Mouse (Mus musculus) intestine, embryonic 15.5 days (tissue): Measurements from ENCODE around the gene Sfxn3. TPM values are rescaled to one million over a fixed set of nuclear protein-coding genes. Genes with fewer than 3 reads are reported as not detected.
"Not testable (repeated sequence)": the region's sequence is repeated elsewhere in the genome, so short reads cannot be mapped to it uniquely, and the experiment has no call there.

Experiments
- ATAC-seq: fragments of 200-750 bp; cut with Nextera tagmentation; 2 replicates; pipeline ENCODE4 v1.8.0; 2017; ENCODE audit warnings: moderate TSS enrichment, moderate library complexity
- H3K27ac ChIP-seq: fragments of 300-500 bp; sonication (generic); 2 replicates; pipeline ENCODE4 v1.5.1; 2015; ENCODE audit warnings: mild to moderate bottlenecking, inconsistent platforms
- H3K27me3 ChIP-seq: fragments of 300-500 bp; sonication (generic); replicated peaks from 2 replicates; pipeline ENCODE4 v1.6.1; 2015; ENCODE audit warnings: inconsistent platforms
- H3K36me3 ChIP-seq: fragments of 300-500 bp; sonication (generic); 2 replicates; pipeline ENCODE4 v1.6.1; 2015; ENCODE audit warnings: inconsistent platforms
- H3K4me1 ChIP-seq: fragments of 300-500 bp; sonication (generic); replicated peaks from 2 replicates; pipeline ENCODE4 v1.6.1; 2015; ENCODE audit warnings: inconsistent platforms
- H3K4me2 ChIP-seq: fragments of 300-500 bp; sonication (generic); replicated peaks from 2 replicates; pipeline ENCODE4 v1.6.1; 2015; ENCODE audit warnings: mild to moderate bottlenecking, inconsistent platforms
- H3K4me3 ChIP-seq: fragments of 300-500 bp; sonication (generic); replicated peaks from 2 replicates; pipeline ENCODE4 v1.5.1; 2015; ENCODE audit warnings: inconsistent platforms
- H3K9ac ChIP-seq: fragments of 300-500 bp; sonication (generic); 2 replicates; pipeline ENCODE4 v1.6.1; 2015; ENCODE audit warnings: inconsistent platforms
- H3K9me3 ChIP-seq: fragments of 300-500 bp; sonication (generic); 2 replicates; pipeline ENCODE4 v1.6.1; 2016; ENCODE audit warnings: inconsistent platforms
- WGBS: fragments of 180-500 bp; shearing (Covaris S2); methylation state at CpG from one replicate; pipeline ENCODE4 v1.1.7; 2015; 5-methylcytosine and 5-hydroxymethylcytosine counted together
- polyA plus RNA-seq: library from polyadenylated mRNA; unstranded; fragments of >200 nt; fragmentation: Nextera tagmentation; extraction: Ambion mirVana; gene quantifications from 2 replicates; pipeline ENCODE4 v1.2.1, GENCODE M21; 2015

The Sfxn3 gene
- polyA plus RNA-seq, 1 experiment from 2014 or later, result 19.4 TPM

DNA sequence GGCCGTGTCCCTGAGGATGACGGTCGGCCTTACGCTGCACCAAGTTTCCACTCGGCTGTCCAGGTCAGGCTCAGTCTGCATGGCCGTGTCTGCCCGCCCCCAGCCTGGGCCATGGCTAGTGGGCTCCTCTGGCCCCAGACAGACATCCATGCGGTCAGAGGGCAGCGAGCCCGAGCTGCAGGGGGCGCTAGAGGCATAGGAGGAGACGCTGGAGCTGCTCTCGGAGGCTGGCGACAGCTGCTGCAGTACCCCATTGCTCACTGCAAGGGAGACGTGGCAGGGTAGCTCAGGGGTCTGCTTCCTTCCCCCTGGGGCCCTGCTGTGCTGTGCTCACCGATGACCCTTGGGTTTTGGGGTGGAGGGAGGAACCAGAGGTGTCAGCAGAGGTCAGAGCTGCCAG, 10.4 kb upstream of the Sfxn3 start:
- ATAC-seq, result no peak
- Histone ChIP-seq H3K27ac (no peak overlapping the region), H3K4me1 (peaks cover 12% of the 10 kb centered on the region), H3K36me3 (no peaks in the 10 kb centered on the region), H3K9me3 (no peaks in the 10 kb centered on the region), H3K4me2 (no peak overlapping the region), H3K4me3 (no peak overlapping the region), H3K27me3 (peaks cover 8% of the 10 kb centered on the region), H3K9ac (no peak overlapping the region)
- 32% methylated on average over 16 of the region's 16 CpGs for WGBS

DNA sequence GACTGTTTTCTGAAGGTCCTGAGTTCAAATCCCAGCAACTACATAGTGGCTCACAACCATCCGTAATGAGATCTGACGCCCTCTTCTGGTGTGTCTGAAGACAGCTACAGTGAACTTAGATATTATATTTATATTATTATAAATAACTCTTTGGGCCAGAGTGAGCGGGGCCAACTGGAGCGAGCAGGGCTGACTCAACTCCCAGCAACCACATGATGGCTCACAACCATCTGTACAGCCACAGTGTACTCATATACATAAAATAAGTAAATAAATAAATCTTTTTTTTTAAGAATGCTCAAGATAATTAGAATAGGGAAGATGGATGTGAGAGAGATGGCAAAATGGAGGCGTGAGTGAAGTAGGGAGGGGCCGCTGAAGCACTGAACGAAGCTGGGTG, 9.1 kb upstream of the Sfxn3 start:
- not testable (repeated sequence) for H3K4me1 ChIP-seq, H3K27ac ChIP-seq, H3K4me3 ChIP-seq, ATAC-seq, H3K27me3 ChIP-seq, H3K9me3 ChIP-seq, H3K36me3 ChIP-seq, H3K4me2 ChIP-seq, H3K9ac ChIP-seq
- WGBS, result 82% methylated on average over 7 of the region's 7 CpGs

DNA sequence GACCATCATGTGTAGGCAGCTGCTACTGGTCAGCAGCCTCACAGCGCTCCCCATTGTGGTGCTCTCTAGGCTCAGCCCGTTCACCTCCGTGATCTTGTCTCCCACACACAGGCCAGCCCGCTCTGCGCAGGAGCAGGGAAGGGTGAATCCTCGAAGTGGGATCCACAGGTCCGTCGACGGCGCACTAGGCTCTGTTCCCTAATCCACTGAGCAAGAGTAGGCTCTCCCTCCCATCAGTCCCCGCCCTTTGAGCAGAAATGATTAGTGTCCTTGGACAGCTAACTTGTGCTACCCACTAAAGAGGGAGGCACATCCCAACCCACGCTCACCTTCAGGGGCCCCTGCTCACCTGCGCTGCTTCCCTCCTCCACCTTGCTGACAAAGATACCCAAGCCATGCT, 7.1 kb upstream of the Sfxn3 start:
- no peak overlapping the region for H3K27ac ChIP-seq
- 40% methylated on average over 13 of the region's 13 CpGs for WGBS
- no peaks in the 10 kb centered on the region for H3K4me1 ChIP-seq
- H3K27me3 ChIP-seq, result peaks cover 9% of the 10 kb centered on the region
- H3K9ac ChIP-seq, result no peak overlapping the region
- no peaks in the 10 kb centered on the region for H3K36me3 ChIP-seq
- H3K4me2 ChIP-seq, result no peak overlapping the region
- H3K9me3 ChIP-seq, result no peaks in the 10 kb centered on the region
- H3K4me3 ChIP-seq, result no peak overlapping the region
- ATAC-seq, result no peak

DNA sequence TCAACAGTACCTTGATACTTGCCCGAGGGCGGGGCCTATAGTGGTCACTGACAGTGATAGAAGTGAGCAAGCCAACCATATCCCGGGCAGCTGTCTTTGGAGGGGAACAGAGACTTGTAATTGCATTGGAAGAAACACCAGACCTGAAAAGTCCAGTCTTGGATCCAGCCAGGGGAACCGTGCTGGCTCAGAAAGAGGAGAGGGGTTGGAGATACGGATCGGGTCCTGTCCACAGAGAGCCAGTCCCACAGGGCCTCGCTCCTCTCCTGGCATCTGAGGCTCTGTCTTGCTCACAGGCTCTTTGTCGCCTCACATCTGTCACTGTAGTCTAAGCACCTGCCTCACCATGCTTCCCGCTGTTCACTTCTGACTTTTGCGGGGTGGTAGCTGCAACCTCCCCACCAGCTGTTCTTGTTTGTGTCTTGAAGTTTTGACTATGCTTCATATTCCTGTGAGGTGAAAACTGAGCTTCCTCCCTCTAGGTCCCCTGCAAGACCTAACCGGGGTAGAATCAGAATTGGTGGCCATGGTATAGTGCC, 2.8 kb upstream of the Sfxn3 start:
- Histone ChIP-seq H3K9me3 (no peaks in the 10 kb centered on the region), H3K9ac (no peak overlapping the region), H3K4me1 (peaks cover 26% of the 10 kb centered on the region), H3K4me2 (no peak overlapping the region), H3K36me3 (no peaks in the 10 kb centered on the region), H3K27ac (no peak overlapping the region), H3K27me3 (peaks cover 12% of the 10 kb centered on the region), H3K4me3 (no peak overlapping the region)
- WGBS, result 64% methylated on average over 11 of the region's 11 CpGs
- no peak for ATAC-seq

DNA sequence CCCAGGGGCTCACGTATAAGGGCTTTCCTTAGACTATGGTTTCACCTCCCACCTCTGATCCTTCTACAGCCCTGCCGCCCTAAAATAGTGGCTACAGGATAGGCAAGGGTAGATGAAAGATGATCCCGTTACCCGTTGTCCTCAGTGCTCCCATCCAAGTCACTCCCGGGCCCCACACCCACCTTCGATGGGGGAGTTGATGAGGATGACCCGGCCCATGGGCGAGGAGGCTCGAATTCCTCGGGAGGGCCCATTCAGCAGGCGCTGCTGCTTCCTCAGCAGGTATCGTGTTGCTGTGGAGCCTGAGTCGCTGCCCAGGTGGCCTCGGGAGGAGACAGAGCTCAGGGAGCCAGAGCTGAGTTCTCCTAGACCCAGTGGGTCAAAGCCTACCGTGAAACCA, 2.1 kb upstream of the Sfxn3 start:
- no peak overlapping the region for H3K27ac ChIP-seq
- no peak overlapping the region for H3K4me3 ChIP-seq
- 43% methylated on average over 15 of the region's 15 CpGs for WGBS
- ATAC-seq, result no peak
- H3K36me3 ChIP-seq, result no peaks in the 10 kb centered on the region
- H3K9ac ChIP-seq, result no peak overlapping the region
- H3K27me3 ChIP-seq, result peaks cover 12% of the 10 kb centered on the region
- H3K9me3 ChIP-seq, result no peaks in the 10 kb centered on the region
- peaks cover 26% of the 10 kb centered on the region for H3K4me1 ChIP-seq
- no peak overlapping the region for H3K4me2 ChIP-seq

DNA sequence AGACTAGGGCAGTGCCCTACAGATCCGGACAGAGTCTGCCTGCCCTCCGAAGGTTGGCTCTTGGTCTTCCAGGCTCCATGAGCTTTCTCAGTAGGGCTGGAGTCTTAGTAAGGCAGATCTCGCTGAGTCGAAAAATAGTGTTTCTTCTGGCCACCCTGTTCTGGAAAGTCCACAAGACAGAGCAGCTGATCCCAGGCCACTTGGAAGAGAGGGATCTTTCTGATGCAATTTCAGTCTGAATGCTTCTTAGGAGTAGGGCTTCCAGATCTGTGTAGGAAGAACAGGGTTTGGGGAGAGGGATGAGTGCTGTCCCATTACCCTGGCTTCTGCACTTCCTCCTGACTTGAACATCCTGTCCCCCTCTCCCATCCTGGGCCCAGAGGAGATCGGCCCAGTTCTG, 1.7 kb upstream of the Sfxn3 start, which contains the start of gene Pdzd7:
Gene Pdzd7 (minus strand): TSS at position 67 of the 400 bp plus-strand sequence.
- 74% methylated on average over 5 of the region's 5 CpGs for WGBS
- H3K9ac ChIP-seq, result peak within 1 kb of the TSS; percentile 43

DNA sequence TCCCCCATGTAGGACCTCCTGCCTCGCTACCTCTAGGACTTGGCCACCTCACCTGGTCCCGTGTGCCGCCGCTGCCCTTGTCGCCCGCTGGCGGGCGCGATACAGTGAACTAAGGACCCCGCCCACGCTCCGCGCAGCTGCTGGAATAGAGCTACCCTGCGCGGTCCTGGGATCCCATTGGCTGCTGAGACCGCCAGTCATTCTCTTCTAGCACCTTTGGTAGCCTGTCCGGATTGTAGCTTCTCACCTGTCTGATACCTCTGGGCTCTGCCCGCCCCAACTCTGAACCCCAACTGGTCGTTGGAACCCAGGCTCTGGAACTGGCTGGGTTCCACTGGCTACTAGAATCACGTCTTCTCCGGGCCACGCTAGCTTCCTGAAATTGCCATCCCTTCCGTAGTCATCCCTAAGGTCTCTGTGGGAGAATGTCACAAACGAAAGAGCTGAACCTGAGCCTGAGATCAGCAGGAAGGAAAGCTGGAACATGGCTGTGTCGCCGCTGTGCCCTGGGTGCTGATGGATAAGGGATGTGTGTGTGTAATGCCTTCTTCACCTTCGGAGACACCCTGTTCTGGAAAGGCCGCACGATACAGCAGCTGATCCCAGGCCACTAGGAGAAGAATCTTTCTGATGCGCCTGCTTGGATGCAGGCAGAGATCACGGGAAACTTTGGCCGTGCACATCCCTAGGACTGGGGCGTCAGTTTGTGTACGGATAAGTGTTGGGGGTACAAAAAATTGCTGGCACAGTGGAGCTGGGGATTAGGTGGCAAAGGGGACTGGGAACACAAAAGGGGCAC, 581 bp upstream of the Sfxn3 start:
- no peaks in the 10 kb centered on the region for H3K9me3 ChIP-seq
- H3K4me2 ChIP-seq, result peak overlapping the region; percentile 77
- peak overlapping the region; percentile 84 for H3K27ac ChIP-seq
- H3K4me1 ChIP-seq, result peaks cover 26% of the 10 kb centered on the region
- H3K36me3 ChIP-seq, result no peaks in the 10 kb centered on the region
- H3K27me3 ChIP-seq, result peaks cover 7% of the 10 kb centered on the region; the same call in 1 of the 2 replicates
- peak overlapping the region; percentile 43 for H3K9ac ChIP-seq
- H3K4me3 ChIP-seq, result peak overlapping the region; percentile 46
- under 1% methylated on average over 34 of the region's 34 CpGs for WGBS
- ATAC-seq, result peak; percentile 75

More for the DNA sequence above, 1.7 kb upstream of the Sfxn3 start, which contains the start of gene Pdzd7:
- ATAC-seq, result no peak
- peaks cover 8% of the 10 kb centered on the region; the same call in 1 of the 2 replicates for H3K27me3 ChIP-seq
- H3K4me1 ChIP-seq, result peaks cover 26% of the 10 kb centered on the region
- H3K4me3 ChIP-seq, result peak within 1 kb of the TSS; percentile 46
- no peaks in the 10 kb centered on the region for H3K36me3 ChIP-seq
- H3K4me2 ChIP-seq, result peak within 1 kb of the TSS; percentile 77
- H3K27ac ChIP-seq, result no peak within 1 kb of the TSS
- H3K9me3 ChIP-seq, result no peaks in the 10 kb centered on the region

DNA sequence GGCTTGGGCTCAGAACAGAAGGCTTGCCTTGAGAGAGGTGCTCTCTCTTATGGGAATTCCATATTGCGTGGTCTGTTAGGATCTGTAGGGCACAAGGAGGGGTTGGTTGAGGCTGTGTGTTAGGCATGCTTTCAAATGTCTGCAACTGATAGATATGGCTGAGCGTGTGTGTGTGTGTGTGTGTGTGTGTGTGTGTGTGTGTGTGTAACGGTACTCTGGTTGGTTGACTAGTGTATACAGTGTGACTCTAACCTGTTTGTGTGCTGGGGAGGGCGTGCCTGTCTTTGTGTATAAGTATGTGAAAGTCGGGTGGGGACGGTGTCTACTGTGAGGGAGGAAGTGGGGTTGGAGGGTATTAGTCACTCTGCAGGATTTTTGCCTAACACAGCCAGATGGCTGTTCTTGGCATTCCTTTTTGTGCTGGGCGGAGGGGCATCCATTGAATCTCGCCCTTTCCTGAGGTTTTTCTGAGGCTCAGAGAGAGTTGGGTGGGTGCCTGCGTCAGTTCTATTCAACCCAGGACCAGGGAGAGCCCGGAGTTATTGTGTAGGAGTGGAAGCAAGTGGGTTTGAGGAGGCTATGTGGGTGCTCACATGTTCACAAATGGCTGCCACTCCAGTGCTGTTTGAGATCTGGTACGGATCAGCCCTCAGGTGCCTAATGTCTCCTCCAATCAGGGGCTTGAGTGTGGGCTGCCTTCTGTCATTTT, 786 bp downstream of the Sfxn3 start:
- Histone ChIP-seq H3K9ac (peak overlapping the region; percentile 49), H3K9me3 (no peaks in the 10 kb centered on the region), H3K36me3 (no peaks in the 10 kb centered on the region), H3K4me1 (peaks cover 26% of the 10 kb centered on the region), H3K27me3 (peaks cover 7% of the 10 kb centered on the region; the same call in 1 of the 2 replicates), H3K4me2 (peak overlapping the region; percentile 77), H3K4me3 (peak overlapping the region; percentile 46), H3K27ac (peak overlapping the region; percentile 84)
- peak; percentile 50 for ATAC-seq
- WGBS, result 18% methylated on average over 11 of the region's 11 CpGs

DNA sequence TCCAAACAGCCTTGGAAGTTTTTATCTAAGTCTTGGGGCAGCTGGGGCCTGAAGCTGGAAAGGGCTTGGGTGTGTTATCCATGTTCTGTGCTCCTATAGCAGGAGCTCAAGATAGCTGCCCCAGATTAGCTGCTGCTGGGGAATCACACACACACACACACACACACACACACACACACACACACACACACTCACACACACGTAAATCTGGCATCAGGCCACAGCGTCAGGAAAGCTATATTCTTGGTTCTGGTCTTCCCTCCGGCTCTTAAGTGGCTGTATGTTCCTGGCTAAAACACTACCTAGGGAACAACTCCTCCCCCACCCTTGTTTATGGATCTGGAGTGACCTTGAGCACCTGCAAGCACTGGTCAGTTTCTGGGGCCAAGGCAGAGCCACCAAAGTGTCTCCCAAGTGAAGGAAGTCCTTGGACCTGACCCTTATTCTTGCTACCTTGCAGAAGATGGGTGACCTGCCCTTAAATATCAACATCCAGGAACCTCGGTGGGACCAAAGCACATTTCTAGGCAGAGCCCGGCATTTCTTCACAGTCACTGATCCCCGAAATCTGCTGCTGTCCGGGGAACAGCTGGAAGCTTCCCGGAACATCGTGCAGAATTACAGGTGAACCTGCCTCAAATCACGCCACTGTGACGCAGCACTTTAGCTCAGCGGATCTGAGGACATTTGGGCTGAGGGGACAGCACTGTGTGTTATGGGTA, 1.5 kb downstream of the Sfxn3 start:
- Histone ChIP-seq H3K4me2 (peak overlapping the region; percentile 77), H3K4me3 (peak overlapping the region; percentile 46), H3K9ac (no peak overlapping the region; the same call in 1 of the 2 replicates), H3K36me3 (no peaks in the 10 kb centered on the region), H3K9me3 (no peaks in the 10 kb centered on the region), H3K27ac (peak overlapping the region; percentile 84), H3K4me1 (peaks cover 26% of the 10 kb centered on the region), H3K27me3 (peaks cover 7% of the 10 kb centered on the region; the same call in 1 of the 2 replicates)
- 71% methylated on average over 12 of the region's 12 CpGs for WGBS
- ATAC-seq, result no peak

DNA sequence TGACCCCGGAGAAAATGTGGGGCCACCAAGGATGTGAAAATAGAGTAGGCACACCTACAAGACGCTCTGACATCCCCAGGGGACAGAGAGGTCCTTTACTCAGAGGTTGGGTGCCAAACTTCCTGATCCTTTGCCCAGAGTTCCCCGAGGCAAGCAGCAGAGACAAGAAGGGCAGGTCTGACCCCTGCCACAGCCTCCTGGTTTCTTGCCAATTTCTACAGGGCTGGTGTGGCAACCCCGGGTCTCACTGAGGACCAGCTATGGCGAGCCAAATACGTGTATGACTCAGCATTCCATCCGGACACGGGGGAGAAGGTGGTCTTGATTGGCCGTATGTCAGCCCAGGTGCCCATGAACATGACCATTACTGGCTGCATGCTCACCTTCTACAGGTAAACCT, 2.2 kb downstream of the Sfxn3 start:
- Histone ChIP-seq H3K27ac (no peak overlapping the region), H3K9ac (no peak overlapping the region), H3K4me2 (no peak overlapping the region), H3K36me3 (no peaks in the 10 kb centered on the region), H3K9me3 (no peaks in the 10 kb centered on the region), H3K4me1 (peaks cover 26% of the 10 kb centered on the region), H3K4me3 (no peak overlapping the region), H3K27me3 (peaks cover 7% of the 10 kb centered on the region; the same call in 1 of the 2 replicates)
- no peak for ATAC-seq
- 76% methylated on average over 9 of the region's 9 CpGs for WGBS

DNA sequence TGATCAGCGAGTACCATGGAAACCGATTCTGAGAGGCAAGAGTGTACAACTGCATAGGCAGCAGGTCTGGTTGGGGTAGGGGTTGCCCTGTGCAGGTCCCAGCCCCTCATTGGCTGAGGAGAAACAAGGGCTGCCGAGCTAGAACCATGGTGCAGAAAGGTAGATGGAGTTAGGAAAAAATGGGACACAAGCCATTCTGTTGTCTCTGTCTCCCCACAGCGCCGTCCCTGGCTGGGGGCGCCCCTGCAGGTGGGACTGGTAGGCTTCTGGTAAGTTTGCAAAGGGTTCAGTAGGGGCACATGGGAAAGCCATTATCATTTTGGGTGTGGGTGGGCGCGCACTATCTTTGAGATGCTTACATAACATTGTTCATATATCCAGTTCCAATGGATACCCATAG, 6.1 kb downstream of the Sfxn3 start:
- WGBS, result 88% methylated on average over 8 of the region's 8 CpGs
- 0 out of 2 replicates have a peak, but pooled peaks cover 2% of the 10 kb centered on the region for H3K36me3 ChIP-seq
- H3K27ac ChIP-seq, result no peak overlapping the region
- H3K9ac ChIP-seq, result no peak overlapping the region
- ATAC-seq, result no peak
- no peak overlapping the region for H3K4me2 ChIP-seq
- peaks cover 15% of the 10 kb centered on the region for H3K4me1 ChIP-seq
- no peak overlapping the region for H3K4me3 ChIP-seq
- no peaks in the 10 kb centered on the region for H3K27me3 ChIP-seq
- H3K9me3 ChIP-seq, result no peaks in the 10 kb centered on the region
